Mouse (Mus musculus) MEL (cell line): ENCODE measurements at regions not wholly inside any gene's neighbourhood (a gene's known extent, or its start where the extent isn't known, plus 50 kb on each side); places are given as distances from the start of the nearest gene placed in this dataset.

Experiments
- DNase-seq: peaks from one replicate; pipeline ENCODE4 v3.0.0; 2011; ENCODE audit warnings: low read depth, low spot score
- H3K27ac ChIP-seq: 2 replicates; pipeline ENCODE4 v1.5.1; 2012; ENCODE audit warnings: low read depth, mild to moderate bottlenecking, control low read depth, low read length, moderate library complexity; ENCODE audit not compliant: control insufficient read depth
- H3K27me3 ChIP-seq, 2 experiments: fragments of 150-350 bp in 1 of 2; sonication (generic) in 1 of 2; 2 replicates each; pipeline ENCODE4 v1.6.1; 2012; ENCODE audit warnings: low read length in 2 of 2, mild to moderate bottlenecking in 2 of 2, improper control_type of control experiment in 1 of 2, moderate library complexity in 1 of 2; ENCODE audit not compliant: insufficient read depth in 2 of 2, control insufficient read depth in 1 of 2
- H3K36me3 ChIP-seq, 2 experiments: 2 replicates each; pipeline ENCODE4 v1.6.1; 2012 to 2014; ENCODE audit warnings: low read length in 2 of 2, improper control_type of control experiment in 1 of 2, inconsistent platforms in 1 of 2, mild to moderate bottlenecking in 1 of 2; ENCODE audit not compliant: insufficient read depth in 2 of 2, control insufficient read depth in 1 of 2
- H3K4me1 ChIP-seq, 2 experiments: fragments of 150-350 bp in 1 of 2; sonication (generic) in 1 of 2; 2 replicates each; pipeline ENCODE4 v1.6.1; 2012; ENCODE audit warnings: low read length in 2 of 2, improper control_type of control experiment in 1 of 2, mild to moderate bottlenecking in 1 of 2; ENCODE audit not compliant: insufficient read depth in 2 of 2, control insufficient read depth in 1 of 2
- H3K4me3 ChIP-seq, 2 experiments: fragments of 150-350 bp in 1 of 2; sonication (generic) in 1 of 2; 2 replicates each; pipeline ENCODE4 v1.5.1; 2012; ENCODE audit warnings: low read depth in 2 of 2, low read length in 2 of 2, mild to moderate bottlenecking in 2 of 2, moderate library complexity in 2 of 2, control low read depth in 1 of 2, improper control_type of control experiment in 1 of 2; ENCODE audit not compliant: control insufficient read depth in 1 of 2, insufficient read depth in 1 of 2
- H3K79me2 ChIP-seq: 2 replicates; pipeline ENCODE4 v1.6.1; 2012; ENCODE audit warnings: mild to moderate bottlenecking, low read length, moderate library complexity; ENCODE audit not compliant: control insufficient read depth, poor library complexity, insufficient read depth
- H3K9ac ChIP-seq: 2 replicates; pipeline ENCODE4 v1.6.1; 2012; ENCODE audit warnings: low read depth, mild to moderate bottlenecking, control low read depth, low read length, moderate library complexity; ENCODE audit not compliant: control insufficient read depth, poor library complexity, severe bottlenecking
- H3K9me3 ChIP-seq: fragments of 150-350 bp; sonication (generic); replicated peaks from 2 replicates; pipeline ENCODE4 v1.6.1; 2012; ENCODE audit warnings: mild to moderate bottlenecking, low read length, improper control_type of control experiment, moderate library complexity; ENCODE audit not compliant: insufficient read depth
- BHLHE40 ChIP-seq: IDR thresholded peaks from 2 replicates; pipeline ENCODE4 v1.6.1; 2012; ENCODE audit warnings: low read depth, mild to moderate bottlenecking, inconsistent platforms, low read length, improper control_type of control experiment, borderline replicate concordance
- CHD2 ChIP-seq: IDR thresholded peaks from 2 replicates; pipeline ENCODE4 v1.6.1; 2011; ENCODE audit warnings: low read length, improper control_type of control experiment
- ELF1 ChIP-seq: IDR thresholded peaks from 2 replicates; pipeline ENCODE4 v1.6.1; 2014; ENCODE audit warnings: low read depth, mild to moderate bottlenecking, inconsistent platforms, low read length, improper control_type of control experiment, moderate library complexity
- GATA1 ChIP-seq: IDR thresholded peaks from 2 replicates; pipeline ENCODE4 v1.6.1; 2011; ENCODE audit warnings: low read depth, low read length, improper control_type of control experiment
- HCFC1 ChIP-seq: IDR thresholded peaks from 2 replicates; pipeline ENCODE4 v1.6.1; 2012; ENCODE audit warnings: low read depth, mild to moderate bottlenecking, inconsistent platforms, low read length, improper control_type of control experiment, moderate library complexity
- JUND ChIP-seq: IDR thresholded peaks from 2 replicates; pipeline ENCODE4 v1.6.1; 2011; ENCODE audit warnings: low read depth, mild to moderate bottlenecking, improper control_type of control experiment, low read length
- MAZ ChIP-seq: IDR thresholded peaks from 2 replicates; pipeline ENCODE4 v1.6.1; 2012; ENCODE audit warnings: low read depth, mild to moderate bottlenecking, inconsistent platforms, low read length, improper control_type of control experiment
- MXI1 ChIP-seq: IDR thresholded peaks from 2 replicates; pipeline ENCODE4 v1.6.1; 2011; ENCODE audit warnings: mild to moderate bottlenecking, low read depth, low read length, improper control_type of control experiment
- NELFE ChIP-seq: IDR thresholded peaks from 2 replicates; pipeline ENCODE4 v1.6.1; 2011; ENCODE audit warnings: low read depth, low read length, improper control_type of control experiment
- NRF1 ChIP-seq: IDR thresholded peaks from 2 replicates; pipeline ENCODE4 v1.6.1; 2014; ENCODE audit warnings: low read depth, mild to moderate bottlenecking, inconsistent platforms, low read length, improper control_type of control experiment, moderate library complexity; ENCODE audit not compliant: poor library complexity, insufficient read depth, severe bottlenecking
- RCOR1 ChIP-seq: IDR thresholded peaks from 2 replicates; pipeline ENCODE4 v1.6.1; 2012; ENCODE audit warnings: low read depth, mild to moderate bottlenecking, inconsistent platforms, low read length, improper control_type of control experiment
- SIN3A ChIP-seq: IDR thresholded peaks from 2 replicates; pipeline ENCODE4 v1.6.1; 2012; ENCODE audit warnings: low read length, improper control_type of control experiment, inconsistent platforms
- TAL1 ChIP-seq: IDR thresholded peaks from 2 replicates; pipeline ENCODE4 v1.6.1; 2012; ENCODE audit warnings: mild to moderate bottlenecking, inconsistent platforms, low read length, moderate library complexity, mixed read lengths
- TBP ChIP-seq: IDR thresholded peaks from 2 replicates; pipeline ENCODE4 v1.8.0; 2011; ENCODE audit warnings: low read depth, low read length, improper control_type of control experiment
- TCF12 ChIP-seq: IDR thresholded peaks from 2 replicates; pipeline ENCODE4 v1.6.1; 2014; ENCODE audit warnings: low read depth, mild to moderate bottlenecking, inconsistent platforms, low read length, improper control_type of control experiment, moderate library complexity
- UBTF ChIP-seq: IDR thresholded peaks from 2 replicates; pipeline ENCODE4 v1.6.1; 2012; ENCODE audit warnings: low read depth, mild to moderate bottlenecking, inconsistent platforms, low read length, improper control_type of control experiment, moderate library complexity, borderline replicate concordance; ENCODE audit not compliant: insufficient read depth
- USF1 ChIP-seq: IDR thresholded peaks from 2 replicates; pipeline ENCODE4 v1.6.1; 2014; ENCODE audit warnings: low read depth, mild to moderate bottlenecking, inconsistent platforms, low read length, improper control_type of control experiment, moderate library complexity
- USF2 ChIP-seq, 2 experiments: IDR thresholded peaks; 2 replicates each; pipeline ENCODE4 v1.6.1; 2011 to 2012; ENCODE audit warnings: improper control_type of control experiment in 2 of 2, low read length in 2 of 2, borderline replicate concordance in 1 of 2, inconsistent platforms in 1 of 2, low read depth in 1 of 2, mild to moderate bottlenecking in 1 of 2; ENCODE audit not compliant: insufficient read depth in 1 of 2
- ZKSCAN1 ChIP-seq: IDR thresholded peaks from 2 replicates; pipeline ENCODE4 v1.6.1; 2012; ENCODE audit warnings: low read depth, mild to moderate bottlenecking, inconsistent platforms, low read length, improper control_type of control experiment, moderate library complexity
- ZMIZ1 ChIP-seq: IDR thresholded peaks from 2 replicates; pipeline ENCODE4 v1.6.1; 2012; ENCODE audit warnings: low read depth, mild to moderate bottlenecking, inconsistent platforms, low read length, improper control_type of control experiment, moderate library complexity
- ZNF384 ChIP-seq: IDR thresholded peaks from 2 replicates; pipeline ENCODE4 v1.6.1; 2012; ENCODE audit warnings: low read depth, mild to moderate bottlenecking, inconsistent platforms, low read length, improper control_type of control experiment

- Histone ChIP-seq H3K79me2 (no peaks in the 10 kb centered on the region), H3K4me1 (no peaks in the 10 kb centered on the region), H3K27me3 (peaks cover 0 to 4% of the 10 kb centered on the region in 2 experiments; a peak in 1 of 4 replicates), H3K9ac (no peak overlapping the region), H3K9me3 (no peaks in the 10 kb centered on the region), H3K36me3 (no peaks in the 10 kb centered on the region), H3K4me3 (no peak overlapping the region)
- TF ChIP-seq TBP (no peak), RCOR1 (no peak), TAL1 (no peak), MXI1 (no peak), NELFE (no peak), ZKSCAN1 (no peak), HCFC1 (no peak), NRF1 (no peak), ZMIZ1 (no peak), SIN3A (no peak), ZNF384 (no peak), BHLHE40 (no peak), CHD2 (no peak), MAZ (no peak), GATA1 (no peak), ELF1 (no peak), USF1 (no peak), USF2 (IDR thresholded peaks at IDR 0.05; ENCODE audit: borderline replicate concordance in 1 of 2, insufficient read depth in 1 of 2, low read depth in 1 of 2, low read length in 2 of 2) (no peak)
- TF ChIP-seq, all 39 proteins: peak for 0
- no peak overlapping the region for H3K27ac ChIP-seq
- DNase-seq: no peak
These were observed 453.7 kb upstream of the Arid1b start for GRCm38 (mm10) chr17:4540435-4540834.

- TF ChIP-seq TCF12: no peak
- no peak for TF ChIP-seq JUND
- no peak for TF ChIP-seq TBP
- TF ChIP-seq UBTF: no peak
- no peak for TF ChIP-seq ZKSCAN1
These were observed 452.9 kb upstream of the Arid1b start for GRCm38 (mm10) chr17:4541020-4541743.

More at GRCm38 (mm10) chr17:4541020-4541743, 452.9 kb upstream of the Arid1b start:
- no peak for DNase-seq
- Histone ChIP-seq H3K27ac (no peak overlapping the region), H3K27me3 (peaks cover 0 to 4% of the 10 kb centered on the region in 2 experiments; a peak in 1 of 4 replicates), H3K9ac (no peak overlapping the region), H3K4me3 (no peak overlapping the region), H3K36me3 (no peaks in the 10 kb centered on the region), H3K4me1 (no peaks in the 10 kb centered on the region), H3K79me2 (no peaks in the 10 kb centered on the region), H3K9me3 (no peaks in the 10 kb centered on the region)
